Mouse (Mus musculus) stomach, embryonic 16.5 days (tissue): ENCODE measurements at regions not wholly inside any gene's neighbourhood (a gene's known extent, or its start where the extent isn't known, plus 50 kb on each side); places are given as distances from the start of the nearest gene placed in this dataset.

Experiments used
- ATAC-seq: fragments of 200-750 bp; cut with Nextera tagmentation; 2 replicates; pipeline ENCODE4 v1.8.0; 2017; ENCODE audit warnings: moderate number of reproducible peaks, moderate TSS enrichment; ENCODE audit not compliant: insufficient read depth, low FRiP score
- H3K27ac ChIP-seq: fragments of 300-500 bp; sonication (generic); 2 replicates; pipeline ENCODE4 v1.5.1; 2014; ENCODE audit warnings: low read length
- H3K27me3 ChIP-seq: fragments of 300-500 bp; sonication (generic); 2 replicates; pipeline ENCODE4 v1.6.1; 2014; ENCODE audit warnings: low read length, control low read depth, mixed read lengths; ENCODE audit not compliant: control insufficient read depth, insufficient read depth
- H3K36me3 ChIP-seq: fragments of 300-500 bp; sonication (generic); 2 replicates; pipeline ENCODE4 v1.6.1; 2014; ENCODE audit warnings: low read length; ENCODE audit not compliant: control insufficient read depth, insufficient read depth
- H3K4me1 ChIP-seq: fragments of 300-500 bp; sonication (generic); 2 replicates; pipeline ENCODE4 v1.6.1; 2014; ENCODE audit warnings: low read length, control low read depth, mixed read lengths; ENCODE audit not compliant: control insufficient read depth, insufficient read depth
- H3K4me2 ChIP-seq: fragments of 300-500 bp; sonication (generic); 2 replicates; pipeline ENCODE4 v1.6.1; 2014; ENCODE audit warnings: low read depth, low read length, mixed read lengths
- H3K4me3 ChIP-seq: fragments of 300-500 bp; sonication (generic); replicated peaks from 2 replicates; pipeline ENCODE4 v1.5.1; 2014; ENCODE audit warnings: mild to moderate bottlenecking, low read length
- H3K9ac ChIP-seq: fragments of 300-500 bp; sonication (generic); 2 replicates; pipeline ENCODE4 v1.6.1; 2014; ENCODE audit warnings: low read length
- H3K9me3 ChIP-seq: fragments of 300-500 bp; sonication (generic); replicated peaks from 2 replicates; pipeline ENCODE4 v1.6.1; 2016; ENCODE audit warnings: low read length, control low read depth; ENCODE audit not compliant: control insufficient read depth
- WGBS: fragments of 180-500 bp; shearing (Covaris S2); extraction: QIAGEN DNeasy Blood & Tissue Kit; methylation state at CpG from one replicate; pipeline ENCODE4 v1.1.7; 2014; 5-methylcytosine and 5-hydroxymethylcytosine counted together

GRCm38 (mm10) chr10:111575926-111576325, 69.8 kb downstream of the Phlda1 start:
- Histone ChIP-seq H3K4me2 (peak overlapping the region; percentile 42), H3K27me3 (no peaks in the 10 kb centered on the region), H3K27ac (peak overlapping the region; percentile 90), H3K36me3 (no peaks in the 10 kb centered on the region), H3K4me1 (peaks cover 25% of the 10 kb centered on the region), H3K9ac (peak overlapping the region; percentile 47; the same call in 1 of the 2 replicates), H3K9me3 (no peaks in the 10 kb centered on the region), H3K4me3 (peak overlapping the region; percentile 20)
- 13% methylated on average over 5 of the region's 5 CpGs for WGBS
- ATAC-seq: peak; percentile 93

GRCm38 (mm10) chr10:111576395-111577069, 70.4 kb downstream of the Phlda1 start:
- no peak overlapping the region for H3K4me3 ChIP-seq
- H3K4me1 ChIP-seq: peaks cover 25% of the 10 kb centered on the region
- no peaks in the 10 kb centered on the region for H3K36me3 ChIP-seq
- peak overlapping the region; percentile 42 for H3K4me2 ChIP-seq
- H3K9me3 ChIP-seq: no peaks in the 10 kb centered on the region
- 46% methylated on average over 10 of the region's 10 CpGs for WGBS
- peak; percentile 84 for ATAC-seq
- 0 out of 2 replicates have a peak overlapping the region, but pooled peaks have one; percentile 19 for H3K9ac ChIP-seq
- H3K27ac ChIP-seq: peak overlapping the region; percentile 90
- no peaks in the 10 kb centered on the region for H3K27me3 ChIP-seq

- no peaks in the 10 kb centered on the region for H3K36me3 ChIP-seq
- H3K9ac ChIP-seq: no peak overlapping the region
- no peak overlapping the region for H3K27ac ChIP-seq
- WGBS: 48% methylated on average over 5 of the region's 5 CpGs
- no peak for ATAC-seq
- no peaks in the 10 kb centered on the region for H3K27me3 ChIP-seq
- H3K4me2 ChIP-seq: no peak overlapping the region
- H3K9me3 ChIP-seq: no peaks in the 10 kb centered on the region
- peaks cover 25% of the 10 kb centered on the region for H3K4me1 ChIP-seq
- no peak overlapping the region for H3K4me3 ChIP-seq
Measured at GRCm38 (mm10) chr10:111578536-111578935, 72.5 kb downstream of the Phlda1 start.

GRCm38 (mm10) chr10:111579481-111579880, 73.4 kb downstream of the Phlda1 start:
- H3K36me3 ChIP-seq: no peaks in the 10 kb centered on the region
- H3K27me3 ChIP-seq: no peaks in the 10 kb centered on the region
- no peak overlapping the region for H3K27ac ChIP-seq
- no peak overlapping the region for H3K9ac ChIP-seq
- 35% methylated on average over 2 of the region's 2 CpGs for WGBS
- H3K4me3 ChIP-seq: no peak overlapping the region
- no peak overlapping the region for H3K4me2 ChIP-seq
- peaks cover 25% of the 10 kb centered on the region for H3K4me1 ChIP-seq
- no peaks in the 10 kb centered on the region for H3K9me3 ChIP-seq
- ATAC-seq: no peak

GRCm38 (mm10) chr10:111580401-111581100, 74.5 kb downstream of the Phlda1 start:
- Histone ChIP-seq H3K36me3 (no peaks in the 10 kb centered on the region), H3K27me3 (no peaks in the 10 kb centered on the region), H3K4me2 (no peak overlapping the region), H3K27ac (no peak overlapping the region), H3K4me1 (peaks cover 17% of the 10 kb centered on the region), H3K9me3 (no peaks in the 10 kb centered on the region), H3K9ac (no peak overlapping the region), H3K4me3 (no peak overlapping the region)
- WGBS: 45% methylated on average over 11 of the region's 11 CpGs
- no peak for ATAC-seq

- no peak for ATAC-seq
- no peak overlapping the region for H3K9ac ChIP-seq
- no peaks in the 10 kb centered on the region for H3K36me3 ChIP-seq
- WGBS: 80% methylated on average over 3 of the region's 3 CpGs
- no peak overlapping the region for H3K4me2 ChIP-seq
- H3K27me3 ChIP-seq: no peaks in the 10 kb centered on the region
- no peak overlapping the region for H3K4me3 ChIP-seq
- peaks cover 4% of the 10 kb centered on the region; the same call in 1 of the 2 replicates for H3K4me1 ChIP-seq
- no peak overlapping the region for H3K27ac ChIP-seq
- H3K9me3 ChIP-seq: no peaks in the 10 kb centered on the region
Measured at GRCm38 (mm10) chr10:111581847-111582246, 75.8 kb downstream of the Phlda1 start.

- Histone ChIP-seq H3K4me1 (no peaks in the 10 kb centered on the region), H3K4me2 (no peak overlapping the region), H3K36me3 (no peaks in the 10 kb centered on the region), H3K27me3 (no peaks in the 10 kb centered on the region), H3K27ac (no peak overlapping the region), H3K9ac (no peak overlapping the region), H3K4me3 (no peak overlapping the region), H3K9me3 (no peaks in the 10 kb centered on the region)
- no peak for ATAC-seq
- WGBS: 74% methylated on average over 14 of the region's 14 CpGs
Measured at GRCm38 (mm10) chr10:111582321-111583123, 76.4 kb downstream of the Phlda1 start.

- Histone ChIP-seq H3K9ac (no peak overlapping the region), H3K27ac (no peak overlapping the region), H3K4me3 (no peak overlapping the region), H3K4me1 (no peaks in the 10 kb centered on the region), H3K36me3 (no peaks in the 10 kb centered on the region), H3K9me3 (no peaks in the 10 kb centered on the region), H3K4me2 (no peak overlapping the region), H3K27me3 (no peaks in the 10 kb centered on the region)
- ATAC-seq: no peak
- WGBS: 79% methylated on average over 20 of the region's 20 CpGs
Measured at GRCm38 (mm10) chr10:111583124-111583743, 77.1 kb downstream of the Phlda1 start.
